ENCODE assay signal across 8 mouse cellular contexts in the genomic region with DNA sequence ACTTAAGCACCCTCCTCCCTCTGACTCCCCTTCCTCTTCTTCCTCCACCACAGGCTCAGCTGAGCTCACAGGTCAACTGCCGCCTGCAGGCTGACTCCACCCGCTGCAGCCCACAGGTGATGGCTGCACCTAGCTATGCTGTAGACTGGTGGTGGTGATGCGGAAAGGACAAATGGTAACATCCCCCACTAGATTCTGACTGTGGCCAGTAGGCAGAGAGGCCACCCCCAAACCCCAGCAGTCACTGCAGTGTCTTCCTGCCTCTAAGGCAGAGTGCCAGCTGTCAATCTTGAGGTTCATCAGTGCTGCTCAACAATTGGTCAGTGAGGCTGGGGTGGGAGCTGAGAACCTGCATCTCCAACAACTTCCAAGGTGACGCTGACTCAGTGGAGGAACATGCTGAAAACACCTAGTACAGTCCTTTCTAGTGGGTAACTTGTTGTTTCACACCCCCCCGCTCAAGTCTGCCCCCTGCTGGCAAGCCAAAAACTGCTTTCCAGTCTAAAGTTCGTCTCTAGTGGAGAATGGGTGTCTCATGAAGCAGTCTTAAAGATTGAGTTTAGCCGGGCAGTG. TPM values are rescaled to one million over a fixed set of nuclear protein-coding genes. Genes with fewer than 3 reads are reported as not detected.
A peak's percentile ranks its signal among the peaks of the same experiment; 100 is the strongest.
DNase-seq lines count a peak whose midpoint lies in the region; ATAC-seq and TF ChIP-seq lines count a peak whose summit lies in the region.
"Had no signal": no experiment of that assay in that cellular context is flagged by ENCODE, and none has a peak within 500 bp of the region (broad histone marks: within the 10 kb centered on the region; RNA-seq: fewer than 3 reads in every experiment).

No protein-coding gene starts in this region.

- H3K4me2 ChIP-seq in kidney, embryonic 14.5 days (replicated peaks; ENCODE audit: low read depth, low read length), result no peak overlapping the region
- H3K4me2 ChIP-seq in lung, postnatal 0 days (replicated peaks; ENCODE audit: low read depth, low read length), result no peak overlapping the region
- H3K4me2 ChIP-seq: embryonic facial prominence, embryonic 13.5 days had no signal

- H3K4me3 ChIP-seq in kidney, embryonic 14.5 days (ENCODE audit: low read length), result no peak overlapping the region
- H3K4me3 ChIP-seq in lung, postnatal 0 days (ENCODE audit: low read depth, low read length), result no peak overlapping the region
- H3K4me3 ChIP-seq: embryonic facial prominence, embryonic 13.5 days had no signal

- DNase-seq in kidney, postnatal 14 days, result no peak
- peak; percentile 65 for DNase-seq in ES-CJ7 (ENCODE audit: low read depth, low spot score)
- no peak for DNase-seq in lung, postnatal 0 days (ENCODE audit: low spot score)
- peak; percentile 70 for DNase-seq in thymus, postnatal 14 days
- no peak for DNase-seq in cerebellum, adult 9-10 months

- no peak for TF ChIP-seq EP300 in lung, postnatal 0 days (IDR thresholded peaks at IDR 0.05)

- no peaks in the 10 kb centered on the region for H3K36me3 ChIP-seq in kidney, embryonic 14.5 days (ENCODE audit: control insufficient read depth, insufficient read depth, low read length)
- no peaks in the 10 kb centered on the region for H3K36me3 ChIP-seq in lung, postnatal 0 days (ENCODE audit: insufficient read depth, low read length)
- H3K36me3 ChIP-seq: embryonic facial prominence, embryonic 13.5 days had no signal

- no peak overlapping the region for H3K27ac ChIP-seq in kidney, embryonic 14.5 days (ENCODE audit: low read depth, low read length)
- no peak overlapping the region for H3K27ac ChIP-seq in lung, postnatal 0 days (ENCODE audit: low read length)
- H3K27ac ChIP-seq: embryonic facial prominence, embryonic 13.5 days had no signal

- H3K4me1 ChIP-seq in kidney, embryonic 14.5 days (ENCODE audit: control insufficient read depth, insufficient read depth, low read length), result no peaks in the 10 kb centered on the region
- H3K4me1 ChIP-seq in lung, postnatal 0 days (ENCODE audit: insufficient read depth, low read depth, low read length), result no peaks in the 10 kb centered on the region
- H3K4me1 ChIP-seq: embryonic facial prominence, embryonic 13.5 days had no signal

- H3K9me3 ChIP-seq in kidney, embryonic 14.5 days (ENCODE audit: control insufficient read depth, low read length), result no peaks in the 10 kb centered on the region
- H3K9me3 ChIP-seq in lung, postnatal 0 days (ENCODE audit: low read length), result no peaks in the 10 kb centered on the region
- H3K9me3 ChIP-seq: embryonic facial prominence, embryonic 13.5 days had no signal

- TF ChIP-seq CTCF in lung, postnatal 0 days (IDR thresholded peaks at IDR 0.05), result peak; percentile 61

- H3K9ac ChIP-seq in kidney, embryonic 14.5 days (ENCODE audit: low read depth, low read length), result no peak overlapping the region
- H3K9ac ChIP-seq in lung, postnatal 0 days (replicated peaks; ENCODE audit: low read depth), result no peak overlapping the region
- H3K9ac ChIP-seq: embryonic facial prominence, embryonic 13.5 days had no signal

- H3K27me3 ChIP-seq in kidney, embryonic 14.5 days (ENCODE audit: control insufficient read depth, insufficient read depth, low read length), result no peaks in the 10 kb centered on the region
- no peaks in the 10 kb centered on the region for H3K27me3 ChIP-seq in lung, postnatal 0 days (replicated peaks; ENCODE audit: insufficient read depth, low read length)
- H3K27me3 ChIP-seq: embryonic facial prominence, embryonic 13.5 days had no signal

- 0 out of 2 replicates have a peak, but pooled peaks have one; percentile 37 for ATAC-seq in kidney, embryonic 14.5 days (ENCODE audit: low FRiP score, low TSS enrichment)
- ATAC-seq in erythroblast, adult 5-6 weeks (replicated peaks; ENCODE audit: low FRiP score, poor library complexity, severe bottlenecking), result peak; percentile 54; the same call in 1 of the 2 replicates
- no peak for ATAC-seq in lung, postnatal 0 days

- WGBS in kidney, embryonic 14.5 days, result 66% methylated on average over 7 of the region's 7 CpGs
- WGBS in lung, postnatal 0 days, result 55% methylated on average over 7 of the region's 7 CpGs

RNA-seq across cellular contexts. Expression of a gene that starts 10.3 kb away (rescaled TPM):
- not detected in 2 replicates for polyA plus RNA-seq in kidney, embryonic 14.5 days (2014; fragmentation: Nextera tagmentation; extraction: Ambion mirVana)
- total RNA-seq in erythroblast, adult 5-6 weeks (2015; ENCODE audit: low replicate concordance), result not detected in 2 replicates
- not detected in 2 replicates for total RNA-seq in erythroblast, adult 5-6 weeks (2017; ENCODE audit: low replicate concordance)
- 1.3 and 2.1 TPM in 2 replicates for polyA plus RNA-seq in lung, postnatal 0 days (2015; fragmentation: Nextera tagmentation; extraction: Ambion mirVana)
- polyA plus RNA-seq: embryonic facial prominence, embryonic 13.5 days had no signal

RNA-seq across cellular contexts. Expression of a gene that starts 10.4 kb away (rescaled TPM):
- not detected in 2 replicates for polyA plus RNA-seq in kidney, embryonic 14.5 days (2014; fragmentation: Nextera tagmentation; extraction: Ambion mirVana)
- not detected in 2 replicates for total RNA-seq in erythroblast, adult 5-6 weeks (2015; ENCODE audit: low replicate concordance)
- not detected in 2 replicates for total RNA-seq in erythroblast, adult 5-6 weeks (2017; ENCODE audit: low replicate concordance)
- not detected in 2 replicates for polyA plus RNA-seq in lung, postnatal 0 days (2015; fragmentation: Nextera tagmentation; extraction: Ambion mirVana)
- polyA plus RNA-seq: embryonic facial prominence, embryonic 13.5 days had no signal

RNA-seq across cellular contexts. Expression of a gene that starts 56.5 kb away (rescaled TPM):
- polyA plus RNA-seq in kidney, embryonic 14.5 days (2014; fragmentation: Nextera tagmentation; extraction: Ambion mirVana), result 491 and 510 TPM in 2 replicates
- 120 and 123 TPM in 2 replicates for total RNA-seq in erythroblast, adult 5-6 weeks (2015; ENCODE audit: low replicate concordance)
- 80.3 and 144 TPM in 2 replicates for total RNA-seq in erythroblast, adult 5-6 weeks (2017; ENCODE audit: low replicate concordance)
- polyA plus RNA-seq in lung, postnatal 0 days (2015; fragmentation: Nextera tagmentation; extraction: Ambion mirVana), result 139 and 140 TPM in 2 replicates

Comparison
In these comparisons a context has a peak if more than half of its experiments do, and no peak if none do; other contexts are left out.
1. DNase-seq: peak in ES-CJ7 (single experiment) and thymus, postnatal 14 days (single experiment); none in kidney, postnatal 14 days (single experiment), lung, postnatal 0 days (single experiment) and cerebellum, adult 9-10 months (single experiment).